Mouse (Mus musculus) left cerebral cortex, postnatal 25 days (tissue): ENCODE measurements around the gene Nrxn2. TPM values are rescaled to one million over a fixed set of nuclear protein-coding genes. Genes with fewer than 3 reads are reported as not detected.

Experiments used
- DNase-seq, 2 experiments: peaks; one replicate each; pipeline ENCODE4 v3.0.0; 2022; ENCODE audit warnings: low spot score in 2 of 2, mixed read lengths in 1 of 2
- intact Hi-C: fragments of 180-260 bp; cut with DNase I; formaldehyde crosslinking; loops from one replicate; pipeline ENCODE4 v1.15.1; 2025
- total RNA-seq, 2 experiments: library from RNA; stranded (reverse); gene quantifications; 2 replicates each; pipeline ENCODE4 v1.2.3; 2021

Gene Nrxn2
- total RNA-seq, 2 experiments from 2014 or later, result 627 to 654 TPM

- no peak for DNase-seq
- intact Hi-C loops, result no loop called here
These were observed 109.5 kb downstream of the Nrxn2 start for GRCm38 (mm10) chr19:6527839-6528531.

GRCm38 (mm10) chr19:6529265-6529985, 110.9 kb downstream of the Nrxn2 start:
- no peak for DNase-seq
- intact Hi-C loops, result no loop called here

- intact Hi-C loops, result loop anchor here (5.0 kb wide), 1 partner anchor 33 kb away; no protein-coding TSS in a partner anchor
- DNase-seq, result no peak
These were observed 111.8 kb downstream of the Nrxn2 start for GRCm38 (mm10) chr19:6530359-6530758.

- intact Hi-C loops, result loop anchor here (5.0 kb wide), 1 partner anchor 34 kb away; no protein-coding TSS in a partner anchor
- DNase-seq, result no peak
These were observed 112.6 kb downstream of the Nrxn2 start for GRCm38 (mm10) chr19:6531011-6531631.

- intact Hi-C loops, result loop anchor here (5.0 kb wide), 1 partner anchor 35 kb away; no protein-coding TSS in a partner anchor
- no peak for DNase-seq
These were observed 113.4 kb downstream of the Nrxn2 start for GRCm38 (mm10) chr19:6531832-6532471.

- intact Hi-C loops, result loop anchor here (5.0 kb wide), 1 partner anchor 35 kb away; no protein-coding TSS in a partner anchor
- DNase-seq, result no peak
These were observed 114.1 kb downstream of the Nrxn2 start for GRCm38 (mm10) chr19:6532656-6533055.

- intact Hi-C loops, result loop anchor here (5.0 kb wide), 1 partner anchor 36 kb away; no protein-coding TSS in a partner anchor
These were observed 115.0 kb downstream of the Nrxn2 start for GRCm38 (mm10) chr19:6533290-6534117.

GRCm38 (mm10) chr19:6534118-6534415, 115.5 kb downstream of the Nrxn2 start:
- no peak for DNase-seq
- intact Hi-C loops, result loop anchor here (5.0 kb wide), 1 partner anchor 37 kb away; no protein-coding TSS in a partner anchor

More at GRCm38 (mm10) chr19:6533290-6534117, 115.0 kb downstream of the Nrxn2 start:
- no peak for DNase-seq

GRCm38 (mm10) chr19:6536201-6536600, 117.7 kb downstream of the Nrxn2 start:
- DNase-seq, result no peak
- intact Hi-C loops, result no loop called here

- no peak for DNase-seq
These were observed 118.2 kb downstream of the Nrxn2 start for GRCm38 (mm10) chr19:6536696-6537095.

GRCm38 (mm10) chr19:6537526-6537925, 119.0 kb downstream of the Nrxn2 start:
- intact Hi-C loops, result no loop called here
- no peak for DNase-seq

More at GRCm38 (mm10) chr19:6536696-6537095, 118.2 kb downstream of the Nrxn2 start:
- intact Hi-C loops, result no loop called here

GRCm38 (mm10) chr19:6538546-6538945, 120.0 kb downstream of the Nrxn2 start:
- intact Hi-C loops, result no loop called here
- DNase-seq, result no peak

- DNase-seq, result no peak
- intact Hi-C loops, result no loop called here
These were observed 121.1 kb downstream of the Nrxn2 start for GRCm38 (mm10) chr19:6539592-6539991.

- DNase-seq, result no peak
- intact Hi-C loops, result no loop called here
These were observed 121.7 kb downstream of the Nrxn2 start for GRCm38 (mm10) chr19:6540191-6540590.

- intact Hi-C loops, result no loop called here
- DNase-seq, result no peak
These were observed 123.0 kb downstream of the Nrxn2 start for GRCm38 (mm10) chr19:6541521-6541920.

- no peak for DNase-seq
- intact Hi-C loops, result no loop called here
These were observed 124.0 kb downstream of the Nrxn2 start, which contains the start of gene Slc22a12 for GRCm38 (mm10) chr19:6542367-6543034. Slc22a12 (minus strand) TSS chr19:6543032.

GRCm38 (mm10) chr19:6543035-6543383, 124.5 kb downstream of the Nrxn2 start:
- intact Hi-C loops, result no loop called here
- no peak for DNase-seq

GRCm38 (mm10) chr19:6543518-6543917, 125.0 kb downstream of the Nrxn2 start:
- intact Hi-C loops, result no loop called here

GRCm38 (mm10) chr19:6544712-6545111, 126.2 kb downstream of the Nrxn2 start:
- intact Hi-C loops, result no loop called here
- DNase-seq, result no peak

More at GRCm38 (mm10) chr19:6543518-6543917, 125.0 kb downstream of the Nrxn2 start:
- no peak for DNase-seq
